Mouse (Mus musculus): ENCODE data around the gene Krt19.

Krt19 gene

DNA sequence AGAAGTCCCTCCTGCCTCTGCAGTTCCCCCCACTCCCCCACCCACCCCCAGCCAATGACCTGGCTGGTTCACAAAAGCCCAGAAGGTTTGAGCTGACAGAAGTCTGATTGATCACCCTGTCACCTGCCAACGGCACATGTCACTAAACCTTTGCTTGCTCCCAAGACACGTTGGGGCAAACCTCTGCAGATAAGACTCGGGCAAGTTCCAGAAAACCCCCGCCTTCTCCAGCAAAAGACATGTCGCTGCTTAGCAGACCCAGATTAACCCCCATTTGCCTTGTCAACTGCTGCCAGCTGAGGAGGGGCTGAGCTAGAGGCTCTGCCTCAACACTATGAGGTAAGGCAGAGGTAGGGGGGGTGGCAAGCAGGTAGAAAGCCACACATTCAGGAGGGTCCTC is 11.9 kb downstream of the Krt19 start:
- no peak for DNase-seq

DNA sequence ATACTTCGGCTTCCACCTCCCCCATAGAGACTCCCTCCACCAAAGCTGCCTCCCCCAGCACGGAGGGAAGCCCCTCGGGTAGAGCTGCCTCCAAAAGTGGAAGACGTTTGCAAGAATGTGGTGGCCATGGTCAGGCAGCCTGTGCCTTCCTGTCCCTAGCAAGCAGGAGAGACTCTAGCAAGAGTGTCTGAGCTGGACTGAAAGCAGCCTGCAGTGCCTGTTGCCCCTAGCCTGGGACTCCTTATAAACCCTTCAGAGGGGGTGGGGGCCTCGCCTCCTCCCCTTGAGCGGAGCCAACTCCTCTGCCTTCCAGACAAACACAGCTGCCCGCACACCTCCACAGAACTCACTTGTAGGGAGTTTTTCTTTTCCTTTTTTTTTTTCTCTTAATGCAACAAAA is 12.7 kb downstream of the Krt19 start, which contains the start of gene Krt15:
Krt15 (minus strand) TSS at position 198 of the 400 bp plus-strand sequence.
- no peak for DNase-seq

DNA sequence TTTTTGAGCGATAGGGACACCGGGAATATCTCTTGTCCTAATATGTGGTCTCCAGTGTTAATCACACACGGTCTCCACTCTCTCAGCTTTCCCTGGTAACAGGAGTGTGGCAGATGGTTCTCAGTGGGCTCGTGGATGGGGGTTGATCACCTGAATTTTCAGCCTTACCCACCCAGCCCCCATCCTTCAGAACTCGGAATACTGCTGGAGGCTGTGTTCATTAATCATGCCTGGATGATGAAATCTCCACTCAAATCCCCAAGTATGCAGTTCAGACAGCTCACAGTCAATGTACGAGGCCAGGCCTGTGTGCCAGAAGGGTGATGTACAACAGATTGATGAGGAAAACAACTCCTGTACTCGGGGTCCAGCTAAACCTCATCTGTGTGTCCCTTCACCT is 23.6 kb downstream of the Krt19 start:
- DNase-seq, result no peak

DNA sequence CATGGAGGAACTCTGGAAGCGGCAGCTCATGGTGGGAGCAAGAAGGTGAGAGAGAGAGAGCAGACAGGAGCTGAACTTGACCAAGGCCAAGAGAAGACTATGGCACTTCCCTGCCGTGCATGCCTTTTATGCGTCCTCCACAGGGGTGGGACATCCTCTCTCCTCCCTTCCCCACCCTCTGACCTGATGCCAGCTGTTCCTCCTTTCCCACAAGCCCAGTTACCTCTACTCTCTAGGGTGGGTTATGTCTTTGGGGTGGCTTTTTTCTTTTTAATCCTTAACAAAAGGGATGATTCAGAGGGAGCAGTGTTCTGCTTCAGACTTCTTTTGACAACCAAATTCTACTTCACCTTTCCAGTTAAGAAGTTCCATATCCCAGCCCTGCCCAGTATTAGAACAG is 27.0 kb downstream of the Krt19 start, which contains the start of gene Krt13:
Krt13 (minus strand) TSS at position 101 of the 400 bp plus-strand sequence.
- DNase-seq, result no peak

DNA sequence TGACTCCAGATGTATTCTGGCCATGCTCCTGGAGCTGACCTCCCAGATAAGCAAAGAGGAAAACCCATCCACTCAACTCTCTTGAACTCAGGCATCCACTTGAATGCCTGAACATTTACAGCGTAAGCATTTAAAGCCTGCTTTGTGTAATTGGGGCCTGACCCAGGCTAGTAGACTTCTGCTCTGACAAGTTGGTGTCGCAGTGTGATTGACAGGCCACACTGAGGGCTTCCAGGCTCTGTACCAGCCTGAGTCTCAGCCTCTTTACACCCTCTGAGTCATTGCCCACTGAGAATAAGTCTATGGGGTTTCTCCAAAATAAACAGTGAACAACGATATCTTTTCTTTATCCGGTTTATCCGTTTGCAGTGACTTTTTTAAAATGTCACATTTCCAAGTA is 28.1 kb downstream of the Krt19 start:
- DNase-seq, result no peak

DNA sequence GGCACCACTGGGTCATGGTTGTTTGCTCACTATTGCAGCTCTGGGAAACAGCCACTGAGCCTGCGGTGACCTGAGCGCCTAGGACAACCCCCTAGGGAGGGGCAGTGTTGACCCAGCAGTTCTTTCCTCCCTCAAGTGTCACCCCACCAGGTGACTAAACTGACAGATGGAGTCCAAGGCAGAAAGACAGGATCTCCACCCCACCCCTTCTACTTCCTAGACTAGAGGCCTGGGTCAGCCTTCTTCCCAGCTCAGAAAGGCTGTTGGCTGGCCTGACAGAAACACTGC is 34.8 kb downstream of the Krt19 start:
- no peak for DNase-seq

DNA sequence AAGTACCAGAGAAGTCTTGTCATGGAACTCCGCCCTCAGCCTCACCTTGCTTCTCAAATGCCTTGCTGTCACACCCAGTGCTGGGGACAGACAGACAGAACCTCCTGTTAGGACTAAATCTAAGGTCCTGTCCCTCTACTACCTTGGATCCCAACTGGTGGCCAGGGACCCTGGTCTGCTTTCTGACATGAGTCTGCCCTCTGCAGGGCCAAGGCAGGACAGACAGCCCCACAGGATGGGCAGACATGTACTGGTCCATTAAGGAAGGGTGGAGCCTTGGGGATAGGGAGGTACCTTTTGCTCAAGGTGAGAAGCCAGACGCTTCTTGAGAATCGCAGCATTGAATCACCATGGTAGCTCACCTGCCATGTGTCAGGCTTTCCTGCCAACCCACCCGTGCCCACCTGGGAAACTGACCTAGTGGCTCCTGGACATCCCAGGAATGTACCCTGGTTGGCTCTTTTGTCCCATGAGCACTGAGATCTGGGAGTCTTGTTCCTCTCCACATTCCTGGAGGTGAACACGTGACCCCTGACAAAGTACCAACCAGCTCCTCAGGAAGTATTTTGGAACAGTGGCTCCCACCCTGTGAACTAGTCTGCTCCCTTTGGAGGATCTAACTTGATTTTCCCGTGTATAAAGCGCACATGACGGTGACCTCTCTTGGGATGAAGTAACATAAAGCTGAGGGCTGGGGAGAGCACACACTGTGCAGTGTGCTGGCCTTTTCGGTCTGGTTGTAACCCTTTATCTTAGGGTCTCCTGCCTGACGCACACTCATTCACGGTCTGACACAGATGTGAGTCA is 35.3 kb downstream of the Krt19 start:
- DNase-seq, result no peak

DNA sequence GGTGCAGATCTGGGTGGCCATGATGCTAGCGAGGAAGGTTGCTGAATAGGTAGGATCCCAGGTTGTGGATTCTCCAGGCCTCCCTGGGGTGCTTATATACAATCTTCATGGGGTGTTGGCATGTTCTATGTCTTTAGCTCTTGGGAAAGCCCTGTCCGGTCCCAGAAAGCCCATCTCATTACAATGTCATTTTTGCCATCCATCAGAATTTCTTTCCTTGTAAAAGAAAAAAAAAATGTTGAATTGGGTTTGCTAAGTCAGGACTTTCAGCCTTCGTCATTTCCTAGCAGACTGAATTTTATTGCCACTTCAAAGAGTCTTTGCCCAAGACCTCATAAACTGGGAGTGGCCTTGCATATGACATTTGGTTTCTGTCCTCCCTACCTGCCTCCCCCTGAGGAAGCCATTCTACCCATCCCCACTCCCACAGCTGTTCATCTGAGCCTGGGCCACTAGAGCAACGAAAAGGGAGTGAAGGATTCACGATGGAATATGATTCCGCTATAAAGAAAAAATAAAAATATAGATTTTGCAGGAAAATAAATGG is 42.8 kb downstream of the Krt19 start, which contains the start of gene Krt36:
Krt36 (minus strand) TSS at position 51 of the 547 bp plus-strand sequence.
- no peak for DNase-seq

DNA sequence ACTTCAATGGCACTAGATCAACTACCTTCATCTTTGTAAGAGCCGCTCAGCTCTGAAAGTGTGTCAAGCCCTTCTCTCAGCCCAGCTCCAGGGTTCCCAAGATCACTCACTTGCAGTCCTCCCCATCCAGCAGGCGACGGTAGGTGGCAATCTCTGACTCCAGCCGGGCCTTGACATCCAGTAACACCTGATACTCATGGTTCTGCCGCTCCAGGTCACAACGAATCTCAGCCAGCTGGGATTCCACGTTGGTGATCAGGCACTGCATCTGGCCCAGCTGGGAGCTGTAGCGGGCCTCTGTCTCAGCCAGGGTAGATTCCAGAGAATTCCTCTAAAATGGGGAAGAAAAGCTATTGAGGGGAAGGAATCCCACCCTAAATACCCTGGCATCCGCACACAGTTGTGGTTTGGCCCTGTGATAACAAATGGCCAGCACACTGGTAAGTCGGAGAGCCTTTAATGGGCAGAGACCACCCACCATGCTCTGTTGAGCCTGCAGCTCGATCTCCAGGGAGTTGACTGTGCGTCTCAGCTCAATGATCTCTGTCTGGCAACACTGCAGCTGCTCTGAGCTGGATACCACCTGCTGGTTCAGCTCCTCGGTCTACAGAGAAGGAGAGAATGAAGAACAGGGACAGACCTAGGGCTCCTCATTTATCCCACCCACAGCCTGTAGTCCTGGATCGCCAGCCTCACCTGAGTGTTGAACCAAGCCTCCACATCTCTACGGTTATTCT is 45.6 kb downstream of the Krt19 start:
- no peak for DNase-seq

DNA sequence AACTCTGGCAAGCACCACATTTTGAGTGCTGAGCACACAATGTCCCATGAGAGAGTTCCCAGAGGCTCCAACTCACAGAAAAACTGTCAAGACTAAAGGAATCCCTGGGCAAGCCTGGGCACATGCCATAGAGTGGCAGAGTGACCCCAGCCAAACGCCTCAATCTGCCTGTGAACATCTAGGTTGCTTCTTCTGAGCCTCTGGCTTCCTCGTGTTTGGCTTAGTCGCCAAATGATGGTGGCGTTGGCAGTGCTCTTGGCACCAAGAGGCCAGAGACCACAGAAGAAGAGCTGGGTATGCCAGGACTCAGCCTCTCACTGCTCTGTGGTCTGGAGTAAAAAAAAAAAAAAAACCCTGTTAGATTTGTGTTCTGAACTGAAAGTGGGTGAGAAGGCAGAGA is 48.1 kb downstream of the Krt19 start:
- no peak for DNase-seq

DNA sequence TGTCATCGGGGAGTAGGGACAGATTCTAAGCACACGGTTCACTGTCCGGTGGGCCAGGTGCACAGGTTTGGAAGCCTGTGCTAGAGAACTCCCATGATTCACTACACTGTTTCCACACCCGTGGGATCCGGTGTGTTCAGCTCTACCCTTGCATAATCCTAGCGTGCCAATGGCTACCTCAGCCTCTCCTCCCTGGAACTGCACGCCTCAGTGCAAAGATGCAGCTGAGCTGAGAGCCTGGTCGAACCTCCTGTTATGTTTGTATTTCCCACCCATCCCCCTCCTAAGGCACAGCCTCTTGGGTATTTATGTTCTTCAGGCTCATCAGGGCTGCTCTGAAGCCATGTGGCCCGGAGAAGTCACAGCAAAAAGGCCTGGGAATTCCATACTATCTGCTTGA is 50.6 kb downstream of the Krt19 start:
- no peak for DNase-seq

DNA sequence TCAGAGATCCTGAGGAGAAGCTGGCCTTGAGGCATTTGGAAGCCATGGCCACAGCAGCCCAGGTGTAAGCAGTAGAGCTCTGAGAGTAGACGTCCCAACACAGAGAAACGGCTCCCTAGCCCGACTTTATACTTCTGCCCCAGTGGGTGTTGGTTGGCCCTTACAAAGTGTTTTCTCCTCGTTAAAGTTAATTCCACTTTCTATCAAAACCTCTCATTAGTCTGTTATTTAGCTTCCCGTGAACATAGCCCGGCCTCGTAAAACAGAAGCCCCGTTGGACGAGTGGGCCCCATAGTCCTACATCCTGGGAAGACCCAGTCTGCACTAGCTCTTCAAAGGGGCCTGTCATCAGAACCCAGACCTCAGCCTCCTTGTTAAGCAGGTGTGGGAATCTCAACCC is 52.3 kb downstream of the Krt19 start, which contains the start of gene Krt35:
Krt35 (minus strand) TSS at position 101 of the 400 bp plus-strand sequence.
- no peak for DNase-seq

All from B cell, adult 2 months (primary cell).